Mouse (Mus musculus) lung, adult 18-20 months (tissue): Measurements from ENCODE around the gene Mtmr3.

Experiments used
- DNase-seq, 2 experiments: peaks; one replicate each; pipeline ENCODE4 v3.0.0; 2022; ENCODE audit warnings: mixed read lengths in 2 of 2

Gene Mtmr3

DNA sequence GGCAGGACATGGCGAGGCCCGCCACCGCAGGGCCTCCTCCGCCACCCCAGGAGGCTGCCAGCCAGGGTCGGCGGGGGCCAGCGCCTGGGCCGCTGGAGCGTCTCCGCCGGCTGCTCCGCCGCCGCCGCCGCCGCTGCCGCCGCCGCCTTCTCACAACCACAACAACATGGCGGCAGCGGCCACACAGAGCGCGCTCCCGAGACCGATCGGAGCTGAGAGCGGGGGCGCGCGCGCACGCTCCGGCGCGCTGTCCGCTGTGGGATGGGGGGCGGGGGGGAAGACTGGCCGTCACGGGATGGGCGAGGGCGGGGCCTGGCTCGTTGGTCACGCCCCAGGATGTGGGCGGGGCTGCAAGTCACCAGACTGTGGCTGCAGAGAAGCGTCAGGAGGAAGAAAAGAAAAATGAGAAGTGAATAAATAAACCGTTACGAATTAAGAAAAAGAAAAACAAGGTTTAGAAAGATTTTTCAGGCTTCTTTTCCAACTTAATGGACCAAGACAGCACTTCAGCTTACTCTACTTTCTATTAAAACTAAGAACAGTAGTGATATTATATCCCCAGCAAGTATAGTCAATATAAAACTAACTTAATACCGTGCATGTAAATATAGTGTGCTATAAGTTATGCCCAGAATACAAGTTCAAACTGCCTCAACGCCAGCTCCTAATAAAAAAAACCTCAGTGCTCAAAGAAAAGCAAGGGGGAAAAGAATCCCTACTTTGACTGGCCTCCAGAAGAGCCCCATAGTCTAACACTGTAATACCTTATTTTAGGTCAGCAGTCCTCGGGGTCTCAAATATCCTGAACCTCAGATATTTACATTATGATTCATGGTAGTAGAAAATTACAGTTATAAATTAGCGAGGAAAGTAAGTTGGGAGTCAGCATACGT, at the start of gene Mtmr3:
TSS of gene Mtmr3 (minus strand) at position 256 of the 893 bp plus-strand sequence.
- peak; percentile 95 to 96 for DNase-seq

DNA sequence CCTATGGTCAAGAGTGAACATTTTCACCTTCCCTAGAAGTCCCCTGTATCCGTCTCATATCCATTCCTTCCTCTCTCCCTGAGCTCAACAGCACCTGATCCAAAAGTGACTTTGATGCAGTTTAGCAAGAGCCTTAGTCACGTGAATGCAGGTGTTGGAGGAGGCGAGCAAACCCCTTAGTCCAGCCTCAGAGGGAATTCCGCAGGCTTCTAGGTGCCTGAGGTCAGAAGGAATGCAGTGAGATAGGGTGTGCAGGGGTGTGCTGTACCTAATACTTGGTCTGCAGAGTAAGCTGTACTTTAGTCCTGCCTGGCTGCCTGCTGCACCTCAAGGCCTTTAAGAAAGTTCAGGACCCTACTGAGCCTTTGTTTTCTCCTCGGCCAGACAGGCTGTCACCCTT, 49.1 kb upstream of the Mtmr3 start:
- peak; percentile 51 to 70 for DNase-seq

DNA sequence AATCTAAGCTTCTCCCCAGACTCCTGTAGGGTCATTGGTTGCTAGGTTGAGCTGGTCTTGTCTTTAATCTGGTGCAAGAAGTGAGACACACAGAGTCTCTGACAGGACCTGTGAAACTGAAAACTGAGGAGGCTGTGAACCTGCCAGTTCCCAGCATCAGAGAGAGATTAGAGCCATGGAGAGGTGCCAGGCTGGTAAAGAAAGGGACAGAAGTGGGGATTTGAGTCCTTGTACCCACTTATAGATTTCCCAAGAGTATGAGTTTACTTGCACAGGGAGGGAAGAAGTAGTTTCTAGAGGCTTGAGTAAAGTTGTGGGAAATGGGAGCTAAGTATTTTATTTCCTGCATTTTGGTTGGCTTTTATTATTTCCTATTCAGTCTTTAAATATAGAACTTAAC, 46.5 kb upstream of the Mtmr3 start:
- DNase-seq, result peak; percentile 74 to 82

DNA sequence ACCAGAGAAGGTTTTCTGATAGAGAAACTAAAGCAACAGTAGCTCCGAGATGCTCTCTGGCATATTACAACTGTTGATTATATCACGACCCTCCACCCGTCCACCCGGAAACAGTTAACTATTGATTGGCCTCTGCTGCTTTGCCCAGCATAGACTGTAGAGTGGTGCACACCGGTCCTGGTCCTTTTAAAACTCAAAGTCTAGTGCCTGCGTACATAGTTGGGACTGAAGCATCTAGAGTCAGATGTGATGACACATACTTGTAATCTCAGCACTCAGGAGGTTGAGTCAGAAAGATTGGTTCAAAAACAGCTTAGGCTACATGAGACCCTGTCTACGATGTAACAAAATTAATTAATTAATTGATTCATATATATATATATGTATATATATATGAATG, 43.6 kb upstream of the Mtmr3 start:
- no peak for DNase-seq

DNA sequence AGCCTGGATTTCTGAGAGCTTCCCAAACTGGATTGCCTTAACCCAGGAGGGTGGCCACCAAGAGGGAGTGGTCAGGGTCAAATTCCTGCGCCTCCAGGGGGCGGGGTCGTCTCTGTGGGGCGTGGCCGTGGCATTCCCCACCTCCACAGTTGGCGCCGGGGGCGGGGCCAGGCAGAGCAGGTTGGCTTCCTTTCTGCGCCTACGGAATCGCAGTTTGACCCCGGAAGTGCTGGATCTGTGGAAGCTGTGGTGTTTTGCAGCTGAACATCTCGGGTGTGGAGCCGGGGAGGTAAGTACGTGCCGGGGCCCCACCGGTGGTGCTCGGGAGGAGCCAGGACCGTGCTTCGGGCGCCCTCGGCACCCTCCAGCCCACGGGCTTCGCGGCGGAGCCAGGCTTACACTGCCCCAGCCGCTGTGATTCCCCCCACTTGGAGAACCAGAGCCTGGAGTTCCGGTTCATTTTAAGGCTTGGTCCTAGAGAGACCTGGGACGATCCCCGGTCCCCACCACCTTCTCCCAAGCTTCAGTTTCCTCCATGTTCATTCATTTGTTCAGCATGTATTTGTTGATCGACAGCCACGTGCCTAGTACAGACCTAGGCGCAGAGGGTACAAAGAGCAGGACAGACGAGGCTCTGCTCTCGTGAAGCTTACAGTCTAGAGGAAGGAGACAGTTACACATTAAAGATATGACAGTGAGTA, 43.0 kb upstream of the Mtmr3 start, which contains the start of gene Ascc2:
TSS of gene Ascc2 (plus strand) at position 214 of the 701 bp plus-strand sequence.
- peak; percentile 97 to 98 for DNase-seq

DNA sequence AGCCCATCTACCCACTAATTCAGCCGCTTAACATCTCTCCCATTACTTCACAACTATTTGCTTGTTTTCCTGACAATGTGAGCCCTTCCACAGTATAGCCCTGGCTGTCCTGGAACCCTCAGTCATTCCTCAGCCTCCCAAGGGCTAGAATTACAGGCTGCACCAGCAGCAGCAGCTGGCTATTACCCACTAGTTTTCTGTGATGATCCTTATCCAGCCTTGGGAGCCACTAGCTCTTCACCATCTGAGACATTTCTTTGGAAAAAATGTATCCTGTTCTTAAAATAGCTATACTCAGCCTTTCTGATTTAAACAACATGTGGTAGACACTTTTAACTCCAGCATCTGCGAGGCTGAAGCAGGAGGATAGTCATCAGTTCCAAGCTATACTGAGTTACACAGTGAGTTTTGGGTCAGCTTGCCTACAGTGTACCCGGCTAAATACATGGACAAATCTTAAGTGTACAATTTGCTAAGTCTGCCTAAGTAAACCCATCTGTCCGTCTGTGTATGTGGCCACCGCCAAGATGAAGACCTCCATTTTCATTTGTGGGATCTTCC, 42.2 kb upstream of the Mtmr3 start:
- DNase-seq, result no peak

DNA sequence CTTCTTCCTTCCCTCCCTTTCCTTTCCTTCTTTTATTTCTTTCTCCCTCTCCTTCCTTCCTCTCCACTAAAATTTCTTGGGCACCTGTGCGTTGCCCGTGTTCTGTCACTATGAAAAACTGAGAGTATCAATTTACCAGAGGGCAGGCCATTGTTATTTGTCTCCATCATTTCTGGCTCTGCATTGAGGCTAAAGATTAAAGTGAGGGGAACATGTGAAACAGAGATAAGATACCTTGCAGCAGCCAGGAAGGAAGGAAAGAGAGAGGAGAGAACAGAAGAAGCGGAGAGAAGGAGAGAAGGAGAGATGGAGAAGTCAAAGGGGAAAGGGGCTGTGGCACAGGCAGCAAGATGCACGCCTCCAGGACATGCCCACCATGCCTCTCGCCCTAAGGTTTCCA, 39.7 kb upstream of the Mtmr3 start:
- DNase-seq, result no peak

DNA sequence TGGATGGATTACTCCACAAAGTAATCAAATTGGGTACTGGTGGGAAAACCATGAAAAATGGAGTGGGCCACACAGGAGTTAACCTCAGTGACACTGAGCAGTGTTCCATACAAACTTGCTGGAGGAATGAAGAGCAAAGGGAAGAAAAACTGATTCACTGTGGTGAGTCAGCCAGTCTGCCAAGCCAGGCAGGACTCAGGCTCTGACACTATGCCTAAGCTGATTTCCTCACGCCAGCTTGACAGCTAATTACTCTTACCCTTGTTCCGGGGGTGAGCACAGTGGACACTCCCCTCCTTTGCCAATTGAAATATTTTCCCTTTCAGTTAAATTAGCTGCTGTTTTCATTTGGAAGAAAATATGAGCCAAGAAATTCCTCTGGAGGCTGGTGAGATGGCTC, 38.8 kb upstream of the Mtmr3 start:
- DNase-seq, result no peak

DNA sequence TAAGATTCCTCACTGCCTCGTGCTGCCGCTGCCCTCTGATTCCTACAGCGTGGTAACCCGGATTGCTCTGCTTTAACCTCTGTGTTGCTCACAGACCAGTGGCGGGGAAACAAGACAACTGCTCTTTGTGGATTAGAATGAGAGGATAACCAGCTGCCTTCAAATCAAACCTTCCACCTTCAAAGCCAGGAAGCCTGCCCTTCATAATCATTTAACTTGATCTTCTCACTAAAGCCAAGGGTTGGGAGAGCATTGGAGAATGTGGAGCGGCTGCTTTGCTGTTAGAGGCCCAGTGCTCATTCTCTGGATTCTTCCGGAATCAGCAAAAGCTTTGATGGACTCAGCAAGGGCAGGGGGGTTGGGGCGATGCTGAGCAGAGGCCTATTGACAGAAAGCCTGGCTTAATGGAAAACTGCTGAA, 35.2 kb upstream of the Mtmr3 start:
- no peak for DNase-seq

DNA sequence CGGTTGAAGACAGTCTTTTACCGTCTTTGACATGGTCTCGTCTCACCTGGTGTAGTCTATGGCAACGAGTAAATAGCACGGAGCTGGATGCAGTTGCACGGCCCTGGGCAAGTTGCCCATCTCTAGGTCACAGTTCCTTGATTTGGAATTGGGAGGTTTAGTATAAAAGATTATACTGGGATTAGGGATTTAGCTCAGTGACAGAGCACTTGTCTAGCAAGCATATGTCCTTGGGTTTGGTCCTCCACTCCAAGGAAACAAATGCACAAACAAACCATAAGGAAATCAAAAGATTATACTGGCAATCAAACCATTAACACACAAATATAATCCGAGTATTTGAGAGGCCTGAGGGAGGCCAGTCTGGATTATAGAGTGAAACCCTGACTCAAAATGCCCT, 33.0 kb upstream of the Mtmr3 start:
- no peak for DNase-seq

DNA sequence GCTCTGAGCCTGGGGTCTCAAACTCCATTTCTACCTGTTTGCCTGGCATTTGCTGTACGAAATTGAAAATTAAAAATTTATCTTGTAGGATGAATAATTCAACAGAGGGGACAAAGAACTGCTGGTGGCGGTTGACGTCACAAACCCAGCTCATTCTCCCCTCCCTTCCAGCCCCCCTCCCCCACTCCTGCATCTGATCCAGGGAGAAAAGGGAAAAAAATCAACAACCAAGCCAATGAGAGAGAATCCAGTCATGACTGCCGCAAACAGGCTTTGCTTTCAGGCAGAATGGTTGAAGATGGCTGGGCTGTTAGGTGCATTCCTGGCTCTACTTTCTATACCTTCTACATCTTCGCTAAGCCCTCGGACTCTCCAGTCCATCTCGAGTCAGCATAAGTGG, 31.3 kb upstream of the Mtmr3 start:
- no peak for DNase-seq

DNA sequence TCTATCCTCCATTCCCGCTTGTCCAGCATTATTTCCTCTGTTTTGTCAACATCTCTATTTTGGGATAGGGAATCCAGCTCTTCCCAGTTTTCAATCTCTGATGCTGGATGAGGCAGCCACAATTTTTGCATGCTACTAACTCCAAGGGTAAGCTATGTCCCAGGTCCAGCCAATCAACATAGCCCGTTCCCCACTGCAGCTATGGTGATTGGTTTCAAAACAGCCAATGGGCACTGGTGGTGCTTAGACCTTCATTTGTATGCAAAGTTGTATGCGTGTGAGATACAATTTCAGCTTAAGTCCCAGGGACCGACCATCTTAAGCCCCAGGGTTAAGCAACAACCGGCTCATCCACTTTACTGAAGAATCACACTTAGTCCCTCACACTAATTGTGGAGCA, 28.3 kb upstream of the Mtmr3 start:
- no peak for DNase-seq

DNA sequence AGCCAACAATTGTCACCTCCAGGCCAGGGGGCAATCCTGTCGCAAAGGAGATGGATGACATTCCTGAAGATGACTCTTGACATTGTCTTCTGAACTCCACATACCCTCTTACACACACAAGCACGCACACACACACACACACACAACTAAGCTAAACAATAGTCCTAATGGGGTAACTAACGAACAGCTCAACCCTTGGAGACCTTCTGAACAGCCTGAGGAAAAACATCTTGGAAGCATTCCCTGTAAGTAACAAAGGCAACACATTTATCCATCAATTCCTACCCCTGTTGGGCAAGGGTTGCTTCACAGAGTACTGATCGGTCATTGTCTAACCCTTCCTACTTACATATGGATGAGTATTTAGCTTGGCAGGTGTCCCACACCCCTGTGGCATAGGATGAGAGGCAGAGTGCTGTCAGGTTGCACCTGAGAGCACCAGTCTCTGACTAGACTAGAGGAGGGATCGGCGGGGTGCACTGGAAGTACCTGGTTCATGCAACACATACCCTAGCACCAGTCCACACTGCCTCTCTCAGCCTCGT, 27.9 kb upstream of the Mtmr3 start:
- DNase-seq, result no peak

DNA sequence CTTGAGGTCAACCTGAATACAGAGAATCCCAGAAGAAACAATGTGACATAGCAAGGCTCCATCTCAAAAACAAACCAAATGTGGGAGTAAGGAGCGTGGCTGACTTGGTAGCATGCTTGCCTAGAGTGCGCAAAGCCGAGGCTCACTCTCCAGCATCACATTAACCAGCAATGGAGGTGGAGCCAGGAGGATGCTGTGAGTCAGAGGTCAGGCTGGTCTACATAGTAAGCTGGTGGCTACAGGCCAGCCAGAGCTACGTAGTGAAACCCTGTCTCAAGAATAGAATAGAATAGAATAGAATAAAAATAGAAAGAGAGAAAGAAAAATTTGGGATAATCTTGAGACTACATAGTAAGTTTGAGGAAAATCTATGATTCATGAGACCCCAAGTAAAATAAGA, 27.2 kb upstream of the Mtmr3 start:
- DNase-seq, result no peak

DNA sequence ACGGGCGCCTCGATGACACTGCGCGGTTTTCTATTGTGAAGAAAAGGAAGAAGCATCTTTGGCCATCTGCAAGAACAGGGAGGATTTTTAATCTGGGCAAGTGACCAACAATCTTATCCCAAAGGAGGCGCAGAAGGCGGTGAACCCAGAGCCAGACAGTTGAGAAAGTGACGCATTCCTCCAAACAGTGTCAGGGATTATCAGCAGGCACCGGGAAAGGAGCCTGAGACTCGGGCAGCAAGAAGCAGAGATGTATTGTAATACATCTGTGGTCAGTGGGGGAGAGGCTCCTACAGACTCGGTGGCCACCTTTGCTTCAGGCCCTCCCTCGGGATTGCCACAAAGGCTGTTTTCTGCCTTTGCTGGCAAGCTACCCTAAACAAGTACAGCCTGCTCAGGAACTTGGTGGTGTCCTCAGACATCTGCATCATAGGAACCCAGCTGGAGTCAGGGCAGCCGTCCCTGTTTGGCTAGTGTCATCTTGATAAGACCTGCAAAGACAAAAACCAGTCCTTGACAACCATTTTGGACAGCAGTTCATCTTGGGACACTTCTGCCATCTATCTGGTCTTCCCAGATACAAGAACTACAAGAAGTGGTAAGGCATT, 25.9 kb upstream of the Mtmr3 start:
- no peak for DNase-seq

DNA sequence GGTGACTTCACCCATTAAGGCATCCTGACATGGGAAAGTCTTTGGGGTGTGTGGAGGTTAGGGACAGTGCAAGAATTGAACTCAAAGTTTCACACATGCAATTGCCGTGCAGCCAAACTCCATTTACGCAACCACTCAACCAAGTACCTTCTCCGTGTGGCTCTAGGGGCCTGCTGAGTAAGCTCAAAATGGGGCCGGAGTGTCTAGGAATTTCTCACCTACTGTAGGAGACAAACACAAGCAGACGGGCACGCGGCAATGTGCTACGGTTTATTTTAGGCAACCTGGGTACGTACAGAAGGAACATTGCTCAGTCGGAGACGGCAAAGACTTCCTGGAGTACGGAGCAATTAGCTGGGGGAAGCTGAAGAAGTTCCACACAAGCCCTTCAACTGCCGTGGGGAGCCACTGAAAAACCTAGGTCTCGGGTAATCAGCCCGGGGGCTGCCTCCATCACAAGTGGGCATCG, 25.4 kb upstream of the Mtmr3 start, which contains the start of gene Gm11032:
TSS of gene Gm11032 (plus strand) at position 51 of the 469 bp plus-strand sequence.
- DNase-seq, result no peak

DNA sequence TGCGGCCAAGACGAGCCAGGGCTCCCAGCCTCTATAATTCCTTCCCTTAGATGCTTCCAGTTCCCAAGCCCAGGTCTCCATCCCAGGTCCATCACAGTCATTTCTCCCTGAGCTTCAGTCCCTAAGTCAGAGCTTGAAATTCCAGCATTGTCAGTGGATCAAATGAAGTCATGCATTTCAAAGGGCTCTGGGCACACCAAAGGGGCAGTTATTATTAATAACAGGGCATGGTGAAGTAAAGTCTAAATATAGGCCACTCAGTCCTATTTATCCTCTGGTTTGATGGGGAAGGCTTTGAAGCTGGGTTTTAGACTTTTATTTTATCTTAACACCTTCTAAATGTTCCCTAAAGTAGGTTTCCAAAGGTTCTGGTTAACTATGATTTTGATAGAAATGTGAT, 17.2 kb upstream of the Mtmr3 start:
- no peak for DNase-seq

DNA sequence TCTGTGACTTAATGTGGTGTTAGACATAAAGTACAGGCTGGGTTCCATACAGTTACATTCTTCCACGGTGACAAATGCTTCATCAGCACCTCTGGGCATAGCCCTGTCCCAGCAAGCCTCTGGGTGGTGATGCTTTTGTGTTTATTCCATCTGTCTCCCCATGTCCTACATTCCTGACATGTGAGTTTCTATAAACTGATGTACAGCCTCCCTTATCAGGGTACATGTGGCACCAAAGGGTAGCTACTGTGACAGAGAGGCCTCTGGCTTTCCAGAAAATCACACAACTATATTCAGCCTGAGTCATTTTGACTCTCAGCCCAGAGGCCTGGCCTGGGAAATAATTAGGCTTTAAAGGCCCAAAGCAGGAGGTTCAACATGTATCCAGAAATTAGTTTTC, 11.9 kb upstream of the Mtmr3 start:
- DNase-seq, result no peak

DNA sequence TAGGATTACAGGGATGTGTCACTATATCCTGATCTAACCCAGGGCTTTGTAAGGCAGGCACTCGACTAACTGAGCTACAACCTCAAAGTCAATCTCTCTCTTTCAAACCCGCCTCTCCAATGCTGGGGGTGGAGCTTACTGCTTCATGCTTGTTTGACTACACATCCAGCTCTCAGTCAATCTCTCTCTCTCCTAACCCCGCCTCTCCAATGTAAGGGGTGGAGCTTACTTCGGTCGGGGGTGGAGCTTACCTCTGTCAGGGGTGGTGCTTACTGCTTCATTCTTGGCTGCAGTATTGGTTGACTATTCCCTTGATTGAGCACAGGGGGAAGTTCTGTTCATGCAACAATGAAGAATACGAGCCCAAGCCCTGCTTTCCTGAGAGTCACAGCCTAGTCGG, 10.8 kb upstream of the Mtmr3 start:
- peak in 1 of 2 experiments; percentile 13 for DNase-seq

DNA sequence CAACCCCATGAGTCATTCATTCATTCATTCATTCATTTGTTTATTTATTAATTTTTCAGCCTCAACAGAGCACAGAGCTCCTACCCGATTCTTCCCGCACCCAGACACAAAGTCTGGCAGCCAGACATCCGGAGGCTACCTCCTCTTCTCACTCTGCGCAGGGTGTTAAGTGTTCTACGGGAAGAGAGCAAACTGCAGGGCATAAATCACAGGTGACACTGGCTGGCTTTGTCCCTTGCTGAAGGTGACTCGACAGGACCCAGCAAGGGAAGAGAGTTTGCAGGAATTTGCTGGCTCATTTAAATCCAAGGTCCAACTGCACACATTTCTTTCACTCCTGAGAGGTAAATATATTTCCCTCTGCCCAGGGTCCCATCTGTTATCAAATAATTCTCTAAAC, 9.8 kb upstream of the Mtmr3 start:
- DNase-seq, result no peak

DNA sequence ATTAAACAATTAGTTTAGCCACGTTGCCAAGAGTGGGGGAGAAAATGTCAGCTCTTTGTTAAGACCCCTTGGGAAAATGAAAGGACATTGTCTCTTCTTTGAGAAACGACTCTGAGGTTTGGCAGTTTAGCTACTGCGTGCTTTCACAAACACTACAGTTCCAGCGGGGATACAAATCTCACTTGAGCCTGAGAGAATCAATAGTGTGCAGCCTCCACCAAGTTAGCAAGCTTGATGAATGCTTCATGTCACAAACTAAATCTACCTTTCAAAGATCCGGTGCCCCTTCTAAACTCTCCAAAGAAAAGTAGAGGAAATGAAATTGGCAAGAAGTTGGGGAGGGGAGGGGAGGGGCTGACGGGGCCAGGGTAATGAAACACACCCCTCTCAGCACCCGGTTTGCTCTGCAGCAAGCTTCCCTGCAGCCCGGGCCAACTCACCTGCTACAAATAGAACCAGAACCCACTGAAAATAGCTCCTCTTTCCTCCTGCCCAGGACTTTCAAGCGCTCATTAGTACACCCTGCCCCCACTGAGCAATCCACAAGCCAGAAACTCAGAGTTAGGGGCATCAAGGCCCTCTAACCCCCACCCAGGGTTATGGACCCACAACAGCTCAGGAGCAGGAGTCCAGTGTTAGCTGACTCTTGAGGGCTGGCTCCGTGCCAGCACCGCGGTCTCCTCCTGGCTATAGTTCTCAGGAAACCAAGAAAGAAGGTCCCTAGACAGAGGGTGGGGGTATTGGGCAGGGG, 8.2 kb upstream of the Mtmr3 start:
- peak; percentile 35 to 36 for DNase-seq

DNA sequence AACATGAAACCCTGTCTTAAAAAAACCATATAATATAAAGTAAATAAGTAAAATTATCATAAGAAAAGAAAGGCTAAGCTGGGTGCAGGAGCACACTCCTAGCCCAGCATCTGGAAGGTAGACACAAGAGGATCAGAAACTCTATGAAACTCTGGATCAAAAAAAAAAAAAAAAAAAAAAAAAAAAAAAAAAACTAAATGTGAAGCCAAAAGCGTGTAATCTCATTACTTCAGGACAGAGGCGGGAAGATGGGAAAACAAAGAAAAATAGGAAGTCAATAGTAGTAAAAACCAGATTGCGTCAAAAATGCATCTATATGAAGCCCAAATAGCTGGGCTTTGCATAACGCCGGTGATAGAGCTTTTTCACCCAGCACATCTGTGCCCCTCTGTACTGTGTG, 7.2 kb upstream of the Mtmr3 start:
- DNase-seq, result no peak
